In the genomic region with DNA sequence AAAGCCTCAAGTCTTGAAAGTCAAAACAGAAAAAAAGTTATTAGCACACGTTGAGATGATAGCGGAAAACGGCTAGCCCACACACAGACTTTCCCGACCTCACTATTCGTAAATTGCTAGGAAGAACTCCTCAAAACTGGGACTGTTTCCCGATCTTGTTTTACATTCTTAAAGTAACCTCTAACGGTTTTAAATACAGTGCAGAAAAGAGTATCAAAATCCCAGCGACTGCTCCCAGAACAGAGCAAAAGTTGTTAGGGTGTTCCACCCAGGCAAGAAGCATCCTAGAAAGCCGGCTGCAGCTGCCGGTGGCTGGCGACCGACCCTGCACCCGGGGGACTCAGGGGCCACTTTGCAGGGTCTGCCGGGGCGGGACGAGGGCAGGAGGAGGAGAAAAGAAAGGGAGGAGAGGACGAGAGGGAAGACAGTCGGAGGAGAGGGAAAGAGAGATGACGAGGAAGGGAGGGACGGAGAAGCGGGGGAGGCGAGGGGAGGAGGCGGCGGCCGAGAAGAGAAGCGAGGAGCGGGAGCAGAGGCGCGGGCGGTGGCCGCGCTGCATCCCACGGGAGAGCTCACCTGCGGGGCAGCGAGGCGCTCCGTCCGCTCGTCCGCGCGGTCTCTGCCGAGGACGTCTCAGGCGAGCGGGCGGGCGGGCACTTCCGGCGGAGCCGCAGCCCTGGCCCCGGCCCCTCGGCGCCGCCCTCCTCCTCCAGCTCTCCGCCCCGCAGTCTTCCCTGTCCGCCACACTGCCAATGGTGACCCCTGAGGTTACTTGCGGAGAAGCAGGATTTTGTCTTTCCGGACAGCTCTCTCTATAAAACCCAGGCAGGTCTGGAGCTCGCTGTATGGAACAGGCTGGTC, we compare ENCODE assay signal across 8 mouse cellular contexts. TPM values are rescaled to one million over a fixed set of nuclear protein-coding genes. Genes with fewer than 3 reads are reported as not detected.
A peak's percentile ranks its signal among the peaks of the same experiment; 100 is the strongest.
DNase-seq lines count a peak whose midpoint lies in the region; ATAC-seq lines count a peak whose summit lies in the region.

TSS of gene Golm1 (minus strand) at position 661 of the 861 bp plus-strand sequence.

- H3K9me3 ChIP-seq in hindbrain, embryonic 13.5 days, result no peaks in the 10 kb centered on the region

- no peaks in the 10 kb centered on the region for H3K27me3 ChIP-seq in hindbrain, embryonic 13.5 days

- H3K4me3 ChIP-seq in hindbrain, embryonic 13.5 days, result peak within 1 kb of the TSS; percentile 75

- H3K9ac ChIP-seq in hindbrain, embryonic 13.5 days, result peak within 1 kb of the TSS; percentile 88

- H3K36me3 ChIP-seq in hindbrain, embryonic 13.5 days, result no peaks in the 10 kb centered on the region

- peak within 1 kb of the TSS; percentile 57 for H3K4me2 ChIP-seq in hindbrain, embryonic 13.5 days

- 1% methylated on average over 54 of the region's 61 CpGs for WGBS in hindbrain, embryonic 13.5 days

- H3K27ac ChIP-seq in hindbrain, embryonic 13.5 days, result peak within 1 kb of the TSS; percentile 89

- H3K4me1 ChIP-seq in hindbrain, embryonic 13.5 days (replicated peaks), result peaks cover 31% of the 10 kb centered on the region

- peak; percentile 62 for ATAC-seq in hindbrain, embryonic 13.5 days (ENCODE audit: low FRiP score)

- DNase-seq in ZHBTc4 (ENCODE audit: low read depth, low spot score), result peak; percentile 67
- peak; percentile 72 for DNase-seq in cerebellum, adult 9-11 months
- DNase-seq in frontal cortex, adult 2 months (ENCODE audit: extremely low spot score in 1 of 2, low spot score in 1 of 2), result peak in 1 of 2 experiments; percentile 58
- DNase-seq in layer of hippocampus, postnatal 25 days (ENCODE audit: extremely low spot score in 1 of 2, low spot score in 1 of 2), result peak in 1 of 2 experiments; percentile 43
- DNase-seq in lung, postnatal 25 days (ENCODE audit: low spot score), result peak; percentile 70
- DNase-seq in ovary, postnatal 36 days (ENCODE audit: low spot score), result peak; percentile 71
- DNase-seq in urinary bladder, postnatal 14 days (ENCODE audit: low spot score), result peak; percentile 64

RNA-seq across cellular contexts. Expression of gene Golm1, which starts in this region (rescaled TPM):
- polyA plus RNA-seq in frontal cortex, adult 2 months (2012; rRNA removed), result 13.6 and 14.9 TPM in 2 replicates
- 49.3 and 50.6 TPM in 2 replicates for polyA plus RNA-seq in hindbrain, embryonic 13.5 days (2015; fragmentation: Nextera tagmentation; extraction: Ambion mirVana)
- 10 to 100 TPM; 54.3 to 62.7 TPM for total RNA-seq in layer of hippocampus, postnatal 25 days (2021)
